Mouse (Mus musculus): ENCODE results near the gene Tgfbr2. TPM values are rescaled to one million over a fixed set of nuclear protein-coding genes. Genes with fewer than 3 reads are reported as not detected.

Tgfbr2 gene
- polyA plus RNA-seq, 1 experiment from 2014 or later, result 3.6 TPM

DNA sequence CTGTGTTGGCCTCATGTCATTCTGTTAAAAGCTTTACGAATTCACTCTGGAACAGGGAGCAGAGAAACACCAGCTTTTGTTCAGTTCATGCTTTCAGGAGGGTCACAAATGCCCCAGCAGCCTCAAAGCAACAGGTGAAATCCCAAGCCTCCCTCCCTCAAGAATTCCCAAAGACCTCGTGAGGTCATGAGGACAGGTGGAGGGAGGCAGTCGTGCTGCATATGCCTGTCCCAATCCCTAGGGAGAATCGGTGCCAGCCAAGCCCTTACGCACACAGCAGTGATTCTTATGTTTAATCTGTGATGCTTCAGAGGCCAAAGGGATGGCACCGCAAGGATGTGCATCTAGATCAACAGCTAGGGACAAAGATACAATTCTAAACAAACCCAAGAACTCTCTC, 39.0 kb downstream of the Tgfbr2 start:
- Histone ChIP-seq H3K9me3 (ENCODE audit: control insufficient read depth, low read length) (no peaks in the 10 kb centered on the region), H3K4me2 (ENCODE audit: low read depth, low read length) (no peak overlapping the region), H3K9ac (replicated peaks; ENCODE audit: low read depth, low read length) (no peak overlapping the region), H3K4me3 (ENCODE audit: low read depth, low read length) (no peak overlapping the region), H3K27ac (ENCODE audit: low read depth, low read length) (no peak overlapping the region), H3K4me1 (ENCODE audit: control insufficient read depth, insufficient read depth, low read length) (no peaks in the 10 kb centered on the region; the same call in 1 of the 2 replicates), H3K27me3 (ENCODE audit: control insufficient read depth, insufficient read depth, low read length) (no peaks in the 10 kb centered on the region), H3K36me3 (ENCODE audit: control insufficient read depth, insufficient read depth, low read length) (no peaks in the 10 kb centered on the region)
- 74% methylated on average over 6 of the region's 6 CpGs for WGBS
- ATAC-seq (ENCODE audit: low read depth), result no peak

- no peak overlapping the region for H3K9ac ChIP-seq (replicated peaks; ENCODE audit: low read depth, low read length)
- H3K4me1 ChIP-seq (ENCODE audit: control insufficient read depth, insufficient read depth, low read length), result no peaks in the 10 kb centered on the region; the same call in 1 of the 2 replicates
- H3K4me3 ChIP-seq (ENCODE audit: low read depth, low read length), result no peak overlapping the region
- H3K27ac ChIP-seq (ENCODE audit: low read depth, low read length), result no peak overlapping the region
- no peaks in the 10 kb centered on the region for H3K36me3 ChIP-seq (ENCODE audit: control insufficient read depth, insufficient read depth, low read length)
- no peak overlapping the region for H3K4me2 ChIP-seq (ENCODE audit: low read depth, low read length)
- WGBS, result 95% methylated on average over 2 of the region's 2 CpGs
- H3K9me3 ChIP-seq (ENCODE audit: control insufficient read depth, low read length), result no peaks in the 10 kb centered on the region
- no peak for ATAC-seq (ENCODE audit: low read depth)
- no peaks in the 10 kb centered on the region for H3K27me3 ChIP-seq (ENCODE audit: control insufficient read depth, insufficient read depth, low read length)
These were observed 40.7 kb downstream of the Tgfbr2 start for GRCm38 (mm10) chr9:116134488-116134887.

GRCm38 (mm10) chr9:116133312-116133980, 41.7 kb downstream of the Tgfbr2 start:
- no peaks in the 10 kb centered on the region for H3K36me3 ChIP-seq (ENCODE audit: control insufficient read depth, insufficient read depth, low read length)
- no peak overlapping the region for H3K9ac ChIP-seq (replicated peaks; ENCODE audit: low read depth, low read length)
- WGBS, result 76% methylated on average over 6 of the region's 6 CpGs
- H3K9me3 ChIP-seq (ENCODE audit: control insufficient read depth, low read length), result no peaks in the 10 kb centered on the region
- no peaks in the 10 kb centered on the region; the same call in 1 of the 2 replicates for H3K4me1 ChIP-seq (ENCODE audit: control insufficient read depth, insufficient read depth, low read length)
- H3K27me3 ChIP-seq (ENCODE audit: control insufficient read depth, insufficient read depth, low read length), result no peaks in the 10 kb centered on the region
- H3K27ac ChIP-seq (ENCODE audit: low read depth, low read length), result no peak overlapping the region
- ATAC-seq (ENCODE audit: low read depth), result no peak
- H3K4me2 ChIP-seq (ENCODE audit: low read depth, low read length), result no peak overlapping the region
- no peak overlapping the region for H3K4me3 ChIP-seq (ENCODE audit: low read depth, low read length)

- Histone ChIP-seq H3K9me3 (ENCODE audit: control insufficient read depth, low read length) (no peaks in the 10 kb centered on the region), H3K4me1 (ENCODE audit: control insufficient read depth, insufficient read depth, low read length) (no peaks in the 10 kb centered on the region), H3K4me3 (ENCODE audit: low read depth, low read length) (no peak overlapping the region), H3K27ac (ENCODE audit: low read depth, low read length) (no peak overlapping the region), H3K4me2 (ENCODE audit: low read depth, low read length) (no peak overlapping the region), H3K27me3 (ENCODE audit: control insufficient read depth, insufficient read depth, low read length) (no peaks in the 10 kb centered on the region), H3K9ac (replicated peaks; ENCODE audit: low read depth, low read length) (no peak overlapping the region), H3K36me3 (ENCODE audit: control insufficient read depth, insufficient read depth, low read length) (no peaks in the 10 kb centered on the region)
- no peak for ATAC-seq (ENCODE audit: low read depth)
- WGBS, result 61% methylated on average over 3 of the region's 3 CpGs
These were observed 46.3 kb downstream of the Tgfbr2 start for GRCm38 (mm10) chr9:116128886-116129285.

DNA sequence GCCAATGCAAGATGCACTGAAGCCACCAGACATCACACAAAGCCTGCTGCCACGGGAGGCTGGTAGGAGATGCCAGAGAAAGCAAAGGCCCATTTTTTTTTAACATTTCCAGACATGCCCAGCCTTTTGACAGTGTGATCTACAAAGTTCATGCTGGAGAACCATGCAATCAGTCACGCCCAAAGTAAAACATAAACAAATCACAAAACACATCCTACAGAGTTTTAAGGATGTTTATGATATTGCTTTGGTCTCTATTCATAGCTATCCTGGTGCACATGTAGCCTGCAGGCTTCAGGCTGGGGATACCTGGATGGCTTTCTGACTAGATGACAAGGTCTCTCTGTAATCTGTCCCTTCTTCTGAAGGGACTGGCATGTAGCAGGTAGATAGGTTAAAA, 46.8 kb downstream of the Tgfbr2 start:
- Histone ChIP-seq H3K27ac (ENCODE audit: low read depth, low read length) (no peak overlapping the region), H3K36me3 (ENCODE audit: control insufficient read depth, insufficient read depth, low read length) (no peaks in the 10 kb centered on the region), H3K27me3 (ENCODE audit: control insufficient read depth, insufficient read depth, low read length) (no peaks in the 10 kb centered on the region), H3K4me1 (ENCODE audit: control insufficient read depth, insufficient read depth, low read length) (no peaks in the 10 kb centered on the region), H3K9me3 (ENCODE audit: control insufficient read depth, low read length) (no peaks in the 10 kb centered on the region), H3K4me2 (ENCODE audit: low read depth, low read length) (no peak overlapping the region), H3K9ac (replicated peaks; ENCODE audit: low read depth, low read length) (no peak overlapping the region), H3K4me3 (ENCODE audit: low read depth, low read length) (no peak overlapping the region)
- ATAC-seq (ENCODE audit: low read depth), result no peak
- 85% methylated on average over 2 of the region's 2 CpGs for WGBS

- Histone ChIP-seq H3K4me1 (ENCODE audit: control insufficient read depth, insufficient read depth, low read length) (no peaks in the 10 kb centered on the region), H3K27me3 (ENCODE audit: control insufficient read depth, insufficient read depth, low read length) (no peaks in the 10 kb centered on the region), H3K9ac (replicated peaks; ENCODE audit: low read depth, low read length) (no peak overlapping the region), H3K36me3 (ENCODE audit: control insufficient read depth, insufficient read depth, low read length) (no peaks in the 10 kb centered on the region), H3K9me3 (ENCODE audit: control insufficient read depth, low read length) (no peaks in the 10 kb centered on the region), H3K27ac (ENCODE audit: low read depth, low read length) (no peak overlapping the region), H3K4me2 (ENCODE audit: low read depth, low read length) (no peak overlapping the region), H3K4me3 (ENCODE audit: low read depth, low read length) (no peak overlapping the region)
- WGBS, result 61% methylated on average over 4 of the region's 4 CpGs
- ATAC-seq (ENCODE audit: low read depth), result no peak
These were observed 48.7 kb downstream of the Tgfbr2 start for GRCm38 (mm10) chr9:116126494-116126893.

DNA sequence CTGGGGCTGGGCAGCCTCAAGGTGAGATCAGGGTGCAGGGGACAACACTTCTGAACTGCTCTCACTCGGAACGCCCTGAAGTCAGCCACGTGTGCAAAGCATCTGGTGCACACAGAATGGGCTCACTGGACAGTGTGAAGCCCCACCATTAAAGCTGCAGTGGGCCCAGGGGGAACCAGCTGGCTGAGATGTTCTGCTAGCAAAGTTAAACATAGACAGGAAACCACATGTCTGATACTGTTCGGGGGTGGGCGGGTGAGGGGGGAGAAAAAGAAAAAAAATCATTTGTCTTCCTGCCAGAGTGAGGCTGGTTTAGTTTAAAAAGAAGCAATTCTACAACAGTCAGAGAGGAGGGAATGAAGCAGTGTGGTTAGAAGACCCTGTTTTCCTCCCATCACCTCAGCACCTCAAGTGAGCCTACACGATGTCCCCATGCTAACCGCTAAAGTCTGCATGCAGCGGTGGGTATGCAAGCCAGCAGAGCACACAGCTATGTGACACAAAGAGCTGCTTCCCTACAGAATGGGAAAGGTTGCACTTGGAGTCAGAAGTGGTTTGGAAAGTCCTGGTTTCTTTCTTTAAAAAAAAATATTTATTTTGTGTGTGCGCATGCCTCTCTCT, 52.1 kb downstream of the Tgfbr2 start:
- Histone ChIP-seq H3K36me3 (ENCODE audit: control insufficient read depth, insufficient read depth, low read length) (no peaks in the 10 kb centered on the region), H3K4me3 (ENCODE audit: low read depth, low read length) (no peak overlapping the region), H3K27ac (ENCODE audit: low read depth, low read length) (no peak overlapping the region), H3K9me3 (ENCODE audit: control insufficient read depth, low read length) (no peaks in the 10 kb centered on the region), H3K4me1 (ENCODE audit: control insufficient read depth, insufficient read depth, low read length) (no peaks in the 10 kb centered on the region), H3K27me3 (ENCODE audit: control insufficient read depth, insufficient read depth, low read length) (no peaks in the 10 kb centered on the region), H3K4me2 (ENCODE audit: low read depth, low read length) (no peak overlapping the region), H3K9ac (replicated peaks; ENCODE audit: low read depth, low read length) (no peak overlapping the region)
- ATAC-seq (ENCODE audit: low read depth), result peak; percentile 41; the same call in 1 of the 2 replicates
- 72% methylated on average over 9 of the region's 9 CpGs for WGBS

- no peaks in the 10 kb centered on the region for H3K9me3 ChIP-seq (ENCODE audit: control insufficient read depth, low read length)
- H3K9ac ChIP-seq (replicated peaks; ENCODE audit: low read depth, low read length), result no peak overlapping the region
- 74% methylated on average over 6 of the region's 6 CpGs for WGBS
- no peaks in the 10 kb centered on the region for H3K27me3 ChIP-seq (ENCODE audit: control insufficient read depth, insufficient read depth, low read length)
- no peaks in the 10 kb centered on the region for H3K36me3 ChIP-seq (ENCODE audit: control insufficient read depth, insufficient read depth, low read length)
- no peaks in the 10 kb centered on the region for H3K4me1 ChIP-seq (ENCODE audit: control insufficient read depth, insufficient read depth, low read length)
- no peak for ATAC-seq (ENCODE audit: low read depth)
- no peak overlapping the region for H3K4me2 ChIP-seq (ENCODE audit: low read depth, low read length)
- H3K27ac ChIP-seq (ENCODE audit: low read depth, low read length), result no peak overlapping the region
- no peak overlapping the region for H3K4me3 ChIP-seq (ENCODE audit: low read depth, low read length)
These were observed 52.6 kb downstream of the Tgfbr2 start for GRCm38 (mm10) chr9:116122544-116122943.

- Histone ChIP-seq H3K9ac (replicated peaks; ENCODE audit: low read depth, low read length) (no peak overlapping the region), H3K27me3 (ENCODE audit: control insufficient read depth, insufficient read depth, low read length) (no peaks in the 10 kb centered on the region), H3K27ac (ENCODE audit: low read depth, low read length) (no peak overlapping the region), H3K4me2 (ENCODE audit: low read depth, low read length) (no peak overlapping the region), H3K9me3 (ENCODE audit: control insufficient read depth, low read length) (no peaks in the 10 kb centered on the region), H3K4me3 (ENCODE audit: low read depth, low read length) (no peak overlapping the region), H3K36me3 (ENCODE audit: control insufficient read depth, insufficient read depth, low read length) (no peaks in the 10 kb centered on the region), H3K4me1 (ENCODE audit: control insufficient read depth, insufficient read depth, low read length) (no peaks in the 10 kb centered on the region)
- WGBS, result 89% methylated on average over 7 of the region's 7 CpGs
- ATAC-seq (ENCODE audit: low read depth), result no peak
These were observed 53.7 kb downstream of the Tgfbr2 start for GRCm38 (mm10) chr9:116121472-116121871.

All from neural tube, embryonic 14.5 days (tissue).